Mouse (Mus musculus) adrenal gland, adult 18-20 months (tissue): ENCODE measurements around the gene Patl2. TPM values are rescaled to one million over a fixed set of nuclear protein-coding genes. Genes with fewer than 3 reads are reported as not detected.
"Not testable (repeated sequence)": the region's sequence is repeated elsewhere in the genome, so short reads cannot be mapped to it uniquely, and the experiment has no call there.

Experiments used
- DNase-seq, 2 experiments: peaks; one replicate each; pipeline ENCODE4 v3.0.0; 2021 to 2022; ENCODE audit warnings: low spot score in 2 of 2
- total RNA-seq, 2 experiments: library from RNA; stranded (reverse); gene quantifications; 1 replicate in 1 of 2; 2 replicates in 1 of 2; pipeline ENCODE4 v1.2.3; 2021

Gene Patl2
- total RNA-seq, 2 experiments from 2014 or later = not detected

GRCm38 (mm10) chr2:122147508-122148241 is 38.3 kb downstream of the Patl2 start, which contains the start of gene B2m:
Gene B2m, plus strand, starts transcription at chr2:122147686.
- DNase-seq = peak; percentile 92 to 95

GRCm38 (mm10) chr2:122146687-122147086 is 39.3 kb downstream of the Patl2 start:
- DNase-seq = no peak

- DNase-seq = no peak
Measured at GRCm38 (mm10) chr2:122145756-122146155, 40.2 kb downstream of the Patl2 start.

- no peak for DNase-seq
Measured at GRCm38 (mm10) chr2:122143111-122143510, 42.9 kb downstream of the Patl2 start.

- no peak for DNase-seq
Measured at GRCm38 (mm10) chr2:122141332-122141967, 44.5 kb downstream of the Patl2 start.

GRCm38 (mm10) chr2:122140815-122141214 is 45.2 kb downstream of the Patl2 start:
- DNase-seq = no peak

GRCm38 (mm10) chr2:122137839-122138465 is 48.0 kb downstream of the Patl2 start:
- DNase-seq = no peak

GRCm38 (mm10) chr2:122132618-122133017 is 53.4 kb downstream of the Patl2 start:
- no peak for DNase-seq

- no peak for DNase-seq
Measured at GRCm38 (mm10) chr2:122132078-122132477, 53.9 kb downstream of the Patl2 start.

GRCm38 (mm10) chr2:122127635-122128034 is 58.4 kb downstream of the Patl2 start:
- DNase-seq = no peak

GRCm38 (mm10) chr2:122126765-122127347 is 59.1 kb downstream of the Patl2 start:
- DNase-seq = no peak

- no peak for DNase-seq
Measured at GRCm38 (mm10) chr2:122125680-122126572, 60.1 kb downstream of the Patl2 start.

- DNase-seq = peak; percentile 96 to 98
Measured at GRCm38 (mm10) chr2:122117961-122118958, 67.7 kb downstream of the Patl2 start, which contains the start of gene Spg11. Gene Spg11, minus strand, starts transcription at chr2:122118386.

- no peak for DNase-seq
Measured at GRCm38 (mm10) chr2:122116888-122117287, 69.1 kb downstream of the Patl2 start.

GRCm38 (mm10) chr2:122109714-122110113 is 76.3 kb downstream of the Patl2 start:
- DNase-seq = no peak

- DNase-seq = no peak
Measured at GRCm38 (mm10) chr2:122108101-122108500, 77.9 kb downstream of the Patl2 start.

- peak in 1 of 2 experiments; percentile 22 for DNase-seq
Measured at GRCm38 (mm10) chr2:122102070-122102469, 83.9 kb downstream of the Patl2 start.

GRCm38 (mm10) chr2:122097686-122098085 is 88.3 kb downstream of the Patl2 start:
- not testable (repeated sequence) for DNase-seq

GRCm38 (mm10) chr2:122093844-122094243 is 92.1 kb downstream of the Patl2 start:
- DNase-seq = no peak
